Mouse (Mus musculus) midbrain, postnatal 0 days (tissue): Measurements from ENCODE around the gene Pdzd2. TPM values are rescaled to one million over a fixed set of nuclear protein-coding genes. Genes with fewer than 3 reads are reported as not detected.

Experiments
- ATAC-seq: fragments of 200-750 bp; cut with Nextera tagmentation; 2 replicates; pipeline ENCODE4 v1.8.0; 2017; ENCODE audit warnings: moderate number of reproducible peaks, mild to moderate bottlenecking, moderate TSS enrichment, moderate library complexity; ENCODE audit not compliant: low FRiP score
- DNase-seq: peaks from one replicate; pipeline ENCODE4 v3.0.0-alpha.2; 2015; ENCODE audit warnings: low spot score
- H3K27ac ChIP-seq: fragments of 300-500 bp; sonication (generic); 2 replicates; pipeline ENCODE4 v1.5.1; 2014; ENCODE audit warnings: low read depth, mild to moderate bottlenecking, low read length, mixed read lengths
- H3K27me3 ChIP-seq: fragments of 300-500 bp; sonication (generic); 2 replicates; pipeline ENCODE4 v1.6.1; 2014; ENCODE audit warnings: low read length, control low read depth, mixed read lengths; ENCODE audit not compliant: insufficient read depth
- H3K36me3 ChIP-seq: fragments of 300-500 bp; sonication (generic); 2 replicates; pipeline ENCODE4 v1.6.1; 2014; ENCODE audit warnings: low read length, control low read depth, mixed read lengths; ENCODE audit not compliant: insufficient read depth
- H3K4me1 ChIP-seq: fragments of 300-500 bp; sonication (generic); 2 replicates; pipeline ENCODE4 v1.6.1; 2014; ENCODE audit warnings: mild to moderate bottlenecking, control low read depth, antibody characterized with exemption, low read length, mixed read lengths; ENCODE audit not compliant: insufficient read depth
- H3K4me2 ChIP-seq: fragments of 300-500 bp; sonication (generic); 2 replicates; pipeline ENCODE4 v1.6.1; 2014; ENCODE audit warnings: low read depth, mild to moderate bottlenecking, low read length, mixed read lengths; ENCODE audit not compliant: poor library complexity, severe bottlenecking
- H3K4me3 ChIP-seq: fragments of 300-500 bp; sonication (generic); 2 replicates; pipeline ENCODE4 v1.5.1; 2014; ENCODE audit warnings: low read depth, mild to moderate bottlenecking, low read length, moderate library complexity
- H3K9ac ChIP-seq: fragments of 300-500 bp; sonication (generic); replicated peaks from 2 replicates; pipeline ENCODE4 v1.6.1; 2014; ENCODE audit warnings: mild to moderate bottlenecking, low read length, moderate library complexity, mixed read lengths; ENCODE audit not compliant: poor library complexity, severe bottlenecking
- H3K9me3 ChIP-seq: fragments of 300-500 bp; sonication (generic); 2 replicates; pipeline ENCODE4 v1.6.1; 2016; ENCODE audit warnings: low read length, control low read depth
- CTCF ChIP-seq: IDR thresholded peaks from 2 replicates; pipeline ENCODE4 v1.5.1; 2016; ENCODE audit warnings: antibody characterized with exemption, mild to moderate bottlenecking
- WGBS: fragments of 180-500 bp; shearing (Covaris S2); extraction: QIAGEN DNeasy Blood & Tissue Kit; methylation state at CpG from one replicate; pipeline ENCODE4 v1.1.7; 2014; 5-methylcytosine and 5-hydroxymethylcytosine counted together
- polyA plus RNA-seq: library from polyadenylated mRNA; unstranded; fragments of >200 nt; fragmentation: Nextera tagmentation; extraction: Ambion mirVana; gene quantifications from 2 replicates; pipeline ENCODE4 v1.2.1, GENCODE M21; 2015
- total RNA-seq: library from RNA; depleted of rRNA; stranded (reverse); fragments of >200 nt; gene quantifications from 2 replicates; pipeline ENCODE4 v1.2.3, GENCODE M21; 2014

Pdzd2 gene
- total and polyA plus RNA-seq, 2 experiments from 2014 or later = 15.8 to 29.8 TPM

- peak; percentile 12 for DNase-seq
- no peak overlapping the region; the same call in 1 of the 2 replicates for H3K27ac ChIP-seq
- no peaks in the 10 kb centered on the region for H3K36me3 ChIP-seq
Observed at GRCm38 (mm10) chr15:12774149-12774753, 34.5 kb upstream of the Pdzd2 start.

GRCm38 (mm10) chr15:12770958-12771357 is 31.2 kb upstream of the Pdzd2 start:
- Histone ChIP-seq H3K4me3 (no peak overlapping the region), H3K9ac (no peak overlapping the region), H3K27ac (no peak overlapping the region), H3K4me1 (no peaks in the 10 kb centered on the region), H3K9me3 (no peaks in the 10 kb centered on the region), H3K4me2 (no peak overlapping the region), H3K27me3 (no peaks in the 10 kb centered on the region), H3K36me3 (no peaks in the 10 kb centered on the region)
- TF ChIP-seq CTCF = no peak
- 74% methylated on average over 7 of the region's 7 CpGs for WGBS
- DNase-seq = no peak
- no peak for ATAC-seq

More at GRCm38 (mm10) chr15:12774149-12774753, 34.5 kb upstream of the Pdzd2 start:
- no peaks in the 10 kb centered on the region for H3K27me3 ChIP-seq
- TF ChIP-seq CTCF = peak; percentile 13; the same call in 1 of the 2 replicates
- 52% methylated on average over 11 of the region's 11 CpGs for WGBS
- 0 out of 2 replicates have a peak, but pooled peaks have one; percentile 27 for ATAC-seq
- no peaks in the 10 kb centered on the region for H3K9me3 ChIP-seq
- no peaks in the 10 kb centered on the region for H3K4me1 ChIP-seq
- no peak overlapping the region for H3K4me2 ChIP-seq
- no peak overlapping the region for H3K4me3 ChIP-seq
- no peak overlapping the region for H3K9ac ChIP-seq

GRCm38 (mm10) chr15:12766848-12767247 is 27.1 kb upstream of the Pdzd2 start:
- no peak overlapping the region for H3K4me2 ChIP-seq
- no peaks in the 10 kb centered on the region for H3K36me3 ChIP-seq
- H3K27ac ChIP-seq = no peak overlapping the region
- 78% methylated on average over 4 of the region's 4 CpGs for WGBS
- no peaks in the 10 kb centered on the region for H3K4me1 ChIP-seq
- ATAC-seq (no peak), DNase-seq (no peak)
- H3K9ac ChIP-seq = no peak overlapping the region
- no peak overlapping the region for H3K4me3 ChIP-seq
- H3K27me3 ChIP-seq = no peaks in the 10 kb centered on the region
- no peaks in the 10 kb centered on the region for H3K9me3 ChIP-seq
- TF ChIP-seq CTCF = no peak

- no peak for ATAC-seq
- Histone ChIP-seq H3K36me3 (no peaks in the 10 kb centered on the region), H3K27me3 (no peaks in the 10 kb centered on the region), H3K4me3 (no peak overlapping the region), H3K9me3 (no peaks in the 10 kb centered on the region), H3K27ac (no peak overlapping the region), H3K4me1 (no peaks in the 10 kb centered on the region), H3K9ac (no peak overlapping the region), H3K4me2 (no peak overlapping the region)
- no peak for TF ChIP-seq CTCF
- 72% methylated on average over 10 of the region's 10 CpGs for WGBS
- no peak for DNase-seq
Observed at GRCm38 (mm10) chr15:12763147-12763546, 23.4 kb upstream of the Pdzd2 start.

- TF ChIP-seq CTCF = no peak
- Histone ChIP-seq H3K27me3 (no peaks in the 10 kb centered on the region), H3K9me3 (no peaks in the 10 kb centered on the region), H3K36me3 (no peaks in the 10 kb centered on the region), H3K27ac (no peak overlapping the region), H3K9ac (no peak overlapping the region), H3K4me3 (no peak overlapping the region), H3K4me2 (no peak overlapping the region), H3K4me1 (no peaks in the 10 kb centered on the region)
- no peak for DNase-seq
- WGBS = 81% methylated on average over 11 of the region's 11 CpGs
- no peak for ATAC-seq
Observed at GRCm38 (mm10) chr15:12762258-12762913, 22.7 kb upstream of the Pdzd2 start.

- TF ChIP-seq CTCF = no peak
- Histone ChIP-seq H3K27me3 (no peaks in the 10 kb centered on the region), H3K4me3 (no peak overlapping the region), H3K4me2 (no peak overlapping the region), H3K27ac (no peak overlapping the region), H3K9ac (no peak overlapping the region), H3K9me3 (no peaks in the 10 kb centered on the region), H3K4me1 (no peaks in the 10 kb centered on the region), H3K36me3 (no peaks in the 10 kb centered on the region)
- 77% methylated on average over 6 of the region's 6 CpGs for WGBS
- no peak for ATAC-seq
- no peak for DNase-seq
Observed at GRCm38 (mm10) chr15:12760747-12761146, 21.0 kb upstream of the Pdzd2 start.
